Mouse (Mus musculus) midbrain, postnatal 0 days (tissue): Measurements from ENCODE around the gene Lyrm7. TPM values are rescaled to one million over a fixed set of nuclear protein-coding genes. Genes with fewer than 3 reads are reported as not detected.
A peak's percentile ranks its signal among the peaks of the same experiment; 100 is the strongest.

ENCODE experiments used
- ATAC-seq: fragments of 200-750 bp; cut with Nextera tagmentation; 2 replicates; pipeline ENCODE4 v1.8.0; 2017; ENCODE audit warnings: moderate number of reproducible peaks, mild to moderate bottlenecking, moderate TSS enrichment, moderate library complexity; ENCODE audit not compliant: low FRiP score
- DNase-seq: peaks from one replicate; pipeline ENCODE4 v3.0.0-alpha.2; 2015; ENCODE audit warnings: low spot score
- H3K27ac ChIP-seq: fragments of 300-500 bp; sonication (generic); 2 replicates; pipeline ENCODE4 v1.5.1; 2014; ENCODE audit warnings: low read depth, mild to moderate bottlenecking, low read length, mixed read lengths
- H3K27me3 ChIP-seq: fragments of 300-500 bp; sonication (generic); 2 replicates; pipeline ENCODE4 v1.6.1; 2014; ENCODE audit warnings: low read length, control low read depth, mixed read lengths; ENCODE audit not compliant: insufficient read depth
- H3K36me3 ChIP-seq: fragments of 300-500 bp; sonication (generic); 2 replicates; pipeline ENCODE4 v1.6.1; 2014; ENCODE audit warnings: low read length, control low read depth, mixed read lengths; ENCODE audit not compliant: insufficient read depth
- H3K4me1 ChIP-seq: fragments of 300-500 bp; sonication (generic); 2 replicates; pipeline ENCODE4 v1.6.1; 2014; ENCODE audit warnings: mild to moderate bottlenecking, control low read depth, antibody characterized with exemption, low read length, mixed read lengths; ENCODE audit not compliant: insufficient read depth
- H3K4me2 ChIP-seq: fragments of 300-500 bp; sonication (generic); 2 replicates; pipeline ENCODE4 v1.6.1; 2014; ENCODE audit warnings: low read depth, mild to moderate bottlenecking, low read length, mixed read lengths; ENCODE audit not compliant: poor library complexity, severe bottlenecking
- H3K4me3 ChIP-seq: fragments of 300-500 bp; sonication (generic); 2 replicates; pipeline ENCODE4 v1.5.1; 2014; ENCODE audit warnings: low read depth, mild to moderate bottlenecking, low read length, moderate library complexity
- H3K9ac ChIP-seq: fragments of 300-500 bp; sonication (generic); replicated peaks from 2 replicates; pipeline ENCODE4 v1.6.1; 2014; ENCODE audit warnings: mild to moderate bottlenecking, low read length, moderate library complexity, mixed read lengths; ENCODE audit not compliant: poor library complexity, severe bottlenecking
- H3K9me3 ChIP-seq: fragments of 300-500 bp; sonication (generic); 2 replicates; pipeline ENCODE4 v1.6.1; 2016; ENCODE audit warnings: low read length, control low read depth
- CTCF ChIP-seq: IDR thresholded peaks from 2 replicates; pipeline ENCODE4 v1.5.1; 2016; ENCODE audit warnings: antibody characterized with exemption, mild to moderate bottlenecking
- WGBS: fragments of 180-500 bp; shearing (Covaris S2); extraction: QIAGEN DNeasy Blood & Tissue Kit; methylation state at CpG from one replicate; pipeline ENCODE4 v1.1.7; 2014; 5-methylcytosine and 5-hydroxymethylcytosine counted together
- polyA plus RNA-seq: library from polyadenylated mRNA; unstranded; fragments of >200 nt; fragmentation: Nextera tagmentation; extraction: Ambion mirVana; gene quantifications from 2 replicates; pipeline ENCODE4 v1.2.1, GENCODE M21; 2015
- total RNA-seq: library from RNA; depleted of rRNA; stranded (reverse); fragments of >200 nt; gene quantifications from 2 replicates; pipeline ENCODE4 v1.2.3, GENCODE M21; 2014

The Lyrm7 gene
- total and polyA plus RNA-seq, 2 experiments from 2014 or later = 3.2 to 8.8 TPM

DNA sequence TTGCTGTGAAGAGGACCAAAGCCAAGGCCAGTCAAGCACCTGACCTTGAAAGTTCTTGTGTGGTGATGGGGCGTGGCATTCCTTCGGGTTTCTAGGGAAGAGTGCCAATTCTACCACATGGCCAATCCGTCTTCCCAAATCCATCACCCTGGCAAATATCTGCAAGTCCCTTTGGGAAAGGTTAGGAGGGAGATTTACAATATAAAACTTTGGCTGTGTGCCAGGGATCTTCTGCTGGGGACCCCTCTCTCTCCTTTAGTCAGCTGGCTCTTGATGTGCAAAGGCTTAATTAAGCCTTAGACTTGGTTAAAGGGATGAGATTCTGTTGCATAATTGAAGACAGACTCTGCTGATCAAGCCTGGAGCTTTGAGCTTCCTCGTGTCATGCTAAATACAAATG lies 43.3 kb downstream of the Lyrm7 start:
- H3K27ac ChIP-seq = no peak overlapping the region
- H3K9ac ChIP-seq = no peak overlapping the region
- H3K4me2 ChIP-seq = no peak overlapping the region
- no peak overlapping the region for H3K4me3 ChIP-seq
- no peaks in the 10 kb centered on the region for H3K36me3 ChIP-seq
- 0 out of 2 replicates have a peak, but pooled peaks cover 3% of the 10 kb centered on the region for H3K4me1 ChIP-seq
- ATAC-seq = no peak
- H3K27me3 ChIP-seq = no peaks in the 10 kb centered on the region
- H3K9me3 ChIP-seq = no peaks in the 10 kb centered on the region
- no peak for TF ChIP-seq CTCF
- DNase-seq = peak; percentile 46
- 43% methylated on average over 4 of the region's 4 CpGs for WGBS

DNA sequence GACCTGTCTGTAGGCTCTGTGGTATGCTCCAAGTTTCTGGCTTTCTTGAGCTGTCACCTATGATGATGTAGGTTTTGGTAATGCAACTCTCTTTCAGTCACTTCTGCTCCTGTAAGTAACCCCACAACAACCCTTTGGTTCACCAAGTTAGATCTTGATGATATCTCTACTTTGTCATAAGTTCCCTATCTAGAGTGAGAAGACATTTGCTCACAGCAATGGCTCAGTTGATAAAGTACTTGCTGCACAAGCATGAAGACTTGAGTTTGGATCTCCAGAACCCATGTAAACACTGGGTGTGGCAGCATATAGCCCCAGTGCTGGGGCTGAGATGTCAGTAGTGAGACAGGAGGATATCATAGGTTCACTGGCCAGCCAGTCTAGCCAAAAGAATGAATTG lies 45.1 kb downstream of the Lyrm7 start:
- Histone ChIP-seq H3K4me2 (no peak overlapping the region), H3K27ac (no peak overlapping the region), H3K9ac (no peak overlapping the region), H3K9me3 (no peaks in the 10 kb centered on the region), H3K4me3 (no peak overlapping the region), H3K36me3 (no peaks in the 10 kb centered on the region), H3K27me3 (no peaks in the 10 kb centered on the region), H3K4me1 (0 out of 2 replicates have a peak, but pooled peaks cover 3% of the 10 kb centered on the region)
- DNase-seq (no peak), ATAC-seq (no peak)
- no peak for TF ChIP-seq CTCF

DNA sequence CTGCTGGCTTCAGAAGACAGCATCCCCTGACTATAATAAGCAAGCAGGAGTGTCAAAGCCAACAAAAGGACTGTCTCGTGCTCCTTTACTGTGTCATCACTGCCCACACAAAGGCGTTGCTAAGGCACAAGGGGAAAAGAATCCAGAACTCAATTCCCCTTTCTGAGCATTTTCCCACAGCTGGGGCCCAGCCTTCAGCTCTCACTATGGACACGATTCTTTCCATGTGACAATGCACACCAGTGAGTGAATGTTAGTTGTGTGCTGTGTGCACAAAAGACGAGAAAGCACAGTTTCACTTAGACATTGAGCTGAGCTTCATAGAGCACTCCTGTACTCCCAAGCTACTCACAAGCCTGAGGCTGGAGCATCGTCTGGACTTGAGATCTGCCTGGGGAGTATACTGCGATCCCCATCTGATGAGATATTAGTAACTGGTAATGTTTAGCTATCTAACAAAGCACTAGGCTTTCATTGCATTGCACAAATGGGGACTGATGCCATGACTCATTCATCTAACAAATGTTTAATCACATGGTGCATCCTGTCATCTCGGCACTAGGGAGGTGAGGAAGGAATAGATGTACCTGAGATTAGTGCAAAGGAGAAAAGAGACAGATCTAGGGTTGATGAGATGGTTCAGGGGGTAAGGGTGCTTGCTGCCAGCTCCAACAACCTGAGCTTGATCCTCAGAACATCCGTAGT lies 47.8 kb downstream of the Lyrm7 start:
- Histone ChIP-seq H3K36me3 (no peaks in the 10 kb centered on the region), H3K27ac (no peak overlapping the region), H3K9ac (no peak overlapping the region), H3K9me3 (no peaks in the 10 kb centered on the region), H3K4me1 (0 out of 2 replicates have a peak, but pooled peaks cover 3% of the 10 kb centered on the region), H3K4me2 (no peak overlapping the region), H3K27me3 (no peaks in the 10 kb centered on the region), H3K4me3 (no peak overlapping the region)
- DNase-seq (peak; percentile 58), ATAC-seq (no peak)
- TF ChIP-seq CTCF = no peak
- 18% methylated on average over 8 of the region's 8 CpGs for WGBS

DNA sequence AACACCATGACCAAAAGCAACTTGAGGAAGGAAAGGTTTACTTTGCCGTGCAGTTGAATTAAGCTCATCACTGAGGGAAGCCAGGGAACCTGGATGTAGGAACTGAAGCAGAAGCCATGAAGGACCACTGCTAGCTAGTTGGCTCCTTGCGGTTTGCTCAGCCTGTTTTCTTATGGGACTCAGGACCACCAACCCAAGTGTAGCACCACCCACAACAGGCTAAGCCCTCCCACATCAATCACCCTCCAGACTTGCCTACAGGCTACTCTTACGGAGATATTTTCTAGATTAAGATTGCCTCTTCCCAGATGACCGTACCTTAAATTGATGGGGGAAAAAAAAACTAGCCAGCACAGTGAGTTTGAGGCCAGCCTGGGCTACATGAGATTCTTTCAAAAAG lies 48.4 kb downstream of the Lyrm7 start:
- Histone ChIP-seq H3K36me3 (no peaks in the 10 kb centered on the region), H3K9me3 (no peaks in the 10 kb centered on the region), H3K4me1 (0 out of 2 replicates have a peak, but pooled peaks cover 3% of the 10 kb centered on the region), H3K9ac (no peak overlapping the region), H3K4me2 (no peak overlapping the region), H3K27ac (no peak overlapping the region), H3K4me3 (no peak overlapping the region), H3K27me3 (no peaks in the 10 kb centered on the region)
- no peak for DNase-seq
- no peak for ATAC-seq
- WGBS = 26% methylated on average over 4 of the region's 4 CpGs
- no peak for TF ChIP-seq CTCF

DNA sequence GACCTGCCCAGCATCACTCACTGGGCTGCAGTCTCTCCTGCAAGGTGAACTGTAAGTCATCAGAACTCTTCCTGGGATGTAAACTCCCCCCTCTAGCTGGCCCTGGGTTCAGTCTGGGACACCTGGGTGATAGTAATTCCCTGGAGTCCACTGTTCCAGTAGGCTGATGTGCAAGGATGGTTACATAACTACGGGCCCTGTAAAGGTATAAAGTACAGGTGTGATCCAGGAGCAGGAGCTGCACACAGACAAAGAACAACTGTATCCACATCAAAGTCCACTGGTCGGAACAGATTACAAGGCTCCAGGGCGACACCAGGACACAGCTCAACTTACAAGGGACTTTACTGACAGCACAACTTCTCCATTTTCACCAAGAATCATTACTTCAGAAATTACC lies 49.7 kb downstream of the Lyrm7 start:
- H3K4me2 ChIP-seq = no peak overlapping the region
- H3K4me3 ChIP-seq = no peak overlapping the region
- DNase-seq = no peak
- no peaks in the 10 kb centered on the region for H3K27me3 ChIP-seq
- H3K4me1 ChIP-seq = 0 out of 2 replicates have a peak, but pooled peaks cover 3% of the 10 kb centered on the region
- H3K36me3 ChIP-seq = no peaks in the 10 kb centered on the region
- no peak for TF ChIP-seq CTCF
- no peak for ATAC-seq
- WGBS = 82% methylated on average over 3 of the region's 3 CpGs
- no peak overlapping the region for H3K9ac ChIP-seq
- H3K9me3 ChIP-seq = no peaks in the 10 kb centered on the region
- H3K27ac ChIP-seq = no peak overlapping the region

DNA sequence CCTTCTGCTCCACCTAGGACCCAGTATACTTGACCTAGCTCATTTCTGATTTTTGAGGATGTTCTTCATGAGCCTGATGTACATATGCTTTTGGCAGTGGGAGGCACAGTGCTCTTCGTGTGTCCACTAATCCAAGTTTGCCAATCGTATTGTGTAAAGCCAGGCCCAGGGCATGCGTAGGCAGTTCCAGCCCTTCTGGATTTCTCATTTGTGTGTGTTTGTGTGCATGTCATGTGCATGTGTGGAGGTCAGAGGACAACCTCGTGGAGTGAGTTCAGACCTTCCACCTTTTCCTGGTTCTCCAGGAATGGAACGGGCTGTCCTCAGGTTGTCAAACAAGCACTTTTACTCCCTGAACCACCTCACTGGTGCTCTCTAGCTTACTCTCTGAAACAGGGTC lies 51.1 kb downstream of the Lyrm7 start:
- no peaks in the 10 kb centered on the region for H3K27me3 ChIP-seq
- H3K9ac ChIP-seq = no peak overlapping the region
- H3K4me1 ChIP-seq = 0 out of 2 replicates have a peak, but pooled peaks cover 3% of the 10 kb centered on the region
- H3K27ac ChIP-seq = no peak overlapping the region
- DNase-seq (no peak), ATAC-seq (no peak)
- no peak overlapping the region for H3K4me2 ChIP-seq
- no peak for TF ChIP-seq CTCF
- H3K9me3 ChIP-seq = no peaks in the 10 kb centered on the region
- H3K4me3 ChIP-seq = no peak overlapping the region
- H3K36me3 ChIP-seq = no peaks in the 10 kb centered on the region
- 94% methylated on average over 5 of the region's 5 CpGs for WGBS
